Mouse (Mus musculus): Measurements from ENCODE around the gene Tcp11l2. TPM values are rescaled to one million over a fixed set of nuclear protein-coding genes. Genes with fewer than 3 reads are reported as not detected.

Tcp11l2 gene
- polyA plus RNA-seq (2012; ENCODE audit: low replicate concordance), result 0.20 and 0.97 TPM in 2 replicates

GRCm38 (mm10) chr10:84576395-84577070 is at the start of gene Tcp11l2:
TSS of gene Tcp11l2 (plus strand) at chr10:84576626.

GRCm38 (mm10) chr10:84533912-84534671 is 42.3 kb upstream of the Tcp11l2 start, which contains the start of gene Ckap4:
TSS of gene Ckap4 (minus strand) at chr10:84534062.

GRCm38 (mm10) chr10:84621826-84622790 is 45.7 kb downstream of the Tcp11l2 start, which contains the start of gene Polr3b:
TSS of gene Polr3b (plus strand) at chr10:84622292.

Other genes starting within 250 kb of the Tcp11l2 start
- gene Nuak1, start 136.0 kb upstream of the Tcp11l2 start, polyA plus RNA-seq (2012; ENCODE audit: low replicate concordance), result 0.62 and 1.6 TPM in 2 replicates
- gene Ckap4, start 42.6 kb upstream of the Tcp11l2 start, polyA plus RNA-seq (2012; ENCODE audit: low replicate concordance), result 6.3 and 10.7 TPM in 2 replicates
- gene Polr3b, start 45.7 kb downstream of the Tcp11l2 start, polyA plus RNA-seq (2012; ENCODE audit: low replicate concordance), result 1.9 and 3.0 TPM in 2 replicates
- gene Rfx4, start 179.4 kb downstream of the Tcp11l2 start, polyA plus RNA-seq (2012; ENCODE audit: low replicate concordance), result not detected in 2 replicates